Mouse (Mus musculus): ENCODE measurements at regions not wholly inside any gene's neighbourhood (a gene's known extent, or its start where the extent isn't known, plus 50 kb on each side); places are given as distances from the start of the nearest gene placed in this dataset.

- Histone ChIP-seq H3K27me3 (ENCODE audit: control insufficient read depth, insufficient read depth, low read length) (no peaks in the 10 kb centered on the region), H3K4me3 (ENCODE audit: control insufficient read depth, insufficient read depth, low read length) (no peak overlapping the region), H3K36me3 (ENCODE audit: control insufficient read depth, insufficient read depth, low read length) (no peaks in the 10 kb centered on the region), H3K4me1 (replicated peaks; ENCODE audit: control insufficient read depth, insufficient read depth, low read length) (no peaks in the 10 kb centered on the region), H3K27ac (ENCODE audit: control insufficient read depth, insufficient read depth, low read length) (no peak overlapping the region)
- DNase-seq = no peak
- WGBS = 91% methylated on average over 2 of the region's 2 CpGs
- TF ChIP-seq POLR2A (IDR thresholded peaks at IDR 0.05; ENCODE audit: control insufficient read depth, extremely low read depth, insufficient read depth, low read length, poor library complexity) (no peak), CTCF (IDR thresholded peaks at IDR 0.05; ENCODE audit: borderline replicate concordance, control insufficient read depth, extremely low read depth, insufficient read depth, low read length, poor library complexity) (no peak)
Observed at GRCm38 (mm10) chr3:60796207-60796606, 206.4 kb upstream of the P2ry1 start.

DNA sequence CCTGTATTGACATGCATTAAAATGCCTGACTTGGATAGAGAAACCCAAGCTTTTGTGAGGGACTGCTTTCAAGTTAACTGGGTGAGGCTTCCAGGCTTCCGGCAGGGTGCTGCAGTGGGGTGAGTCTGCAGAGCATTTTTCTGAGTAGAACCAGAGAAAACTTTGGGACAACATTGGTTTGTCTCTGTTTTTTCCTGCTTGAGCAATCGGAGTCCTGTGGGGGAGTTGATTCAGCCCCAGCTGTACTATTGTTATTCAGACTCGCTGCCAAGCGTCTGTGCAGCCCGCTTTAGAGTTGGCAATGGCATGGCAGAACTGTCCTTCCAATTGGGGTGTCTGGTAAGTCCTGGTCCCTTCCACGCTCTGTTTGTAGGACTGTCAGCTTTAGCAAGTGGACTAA, 204.8 kb upstream of the P2ry1 start:
- no peak for DNase-seq
- Histone ChIP-seq H3K27ac (ENCODE audit: control insufficient read depth, insufficient read depth, low read length) (no peak overlapping the region), H3K4me3 (ENCODE audit: control insufficient read depth, insufficient read depth, low read length) (no peak overlapping the region), H3K27me3 (ENCODE audit: control insufficient read depth, insufficient read depth, low read length) (no peaks in the 10 kb centered on the region), H3K36me3 (ENCODE audit: control insufficient read depth, insufficient read depth, low read length) (no peaks in the 10 kb centered on the region), H3K4me1 (replicated peaks; ENCODE audit: control insufficient read depth, insufficient read depth, low read length) (no peaks in the 10 kb centered on the region)
- no peak for TF ChIP-seq CTCF (IDR thresholded peaks at IDR 0.05; ENCODE audit: borderline replicate concordance, control insufficient read depth, extremely low read depth, insufficient read depth, low read length, poor library complexity)
- TF ChIP-seq POLR2A (IDR thresholded peaks at IDR 0.05; ENCODE audit: control insufficient read depth, extremely low read depth, insufficient read depth, low read length, poor library complexity) = no peak
- 92% methylated on average over 6 of the region's 6 CpGs for WGBS

DNA sequence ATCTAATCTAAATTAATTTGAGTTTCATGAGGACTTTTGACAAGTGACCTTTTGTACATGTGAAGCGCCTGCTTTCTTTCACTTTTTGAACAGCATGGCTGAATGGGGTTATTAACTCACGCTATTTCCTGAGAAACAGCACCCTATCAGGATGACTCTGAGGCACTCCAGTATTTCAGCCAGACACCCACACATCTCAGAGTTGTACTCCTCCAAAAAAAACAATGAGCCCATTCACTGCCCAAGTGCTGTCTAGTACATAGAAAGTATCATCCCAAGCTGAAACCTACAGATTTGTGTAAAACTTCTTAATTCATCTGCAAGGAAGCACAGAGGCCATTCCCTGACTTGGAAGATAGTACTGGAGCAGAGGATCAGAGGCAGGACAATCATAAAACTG, 204.1 kb upstream of the P2ry1 start:
- Histone ChIP-seq H3K27ac (ENCODE audit: control insufficient read depth, insufficient read depth, low read length) (no peak overlapping the region), H3K27me3 (ENCODE audit: control insufficient read depth, insufficient read depth, low read length) (no peaks in the 10 kb centered on the region), H3K36me3 (ENCODE audit: control insufficient read depth, insufficient read depth, low read length) (no peaks in the 10 kb centered on the region), H3K4me3 (ENCODE audit: control insufficient read depth, insufficient read depth, low read length) (no peak overlapping the region), H3K4me1 (replicated peaks; ENCODE audit: control insufficient read depth, insufficient read depth, low read length) (no peaks in the 10 kb centered on the region)
- 100% methylated on average over 2 of the region's 2 CpGs for WGBS
- no peak for TF ChIP-seq CTCF (IDR thresholded peaks at IDR 0.05; ENCODE audit: borderline replicate concordance, control insufficient read depth, extremely low read depth, insufficient read depth, low read length, poor library complexity)
- TF ChIP-seq POLR2A (IDR thresholded peaks at IDR 0.05; ENCODE audit: control insufficient read depth, extremely low read depth, insufficient read depth, low read length, poor library complexity) = no peak
- DNase-seq = no peak

GRCm38 (mm10) chr3:60798862-60799261, 203.7 kb upstream of the P2ry1 start:
- no peaks in the 10 kb centered on the region for H3K4me1 ChIP-seq (replicated peaks; ENCODE audit: control insufficient read depth, insufficient read depth, low read length)
- DNase-seq = no peak
- H3K4me3 ChIP-seq (ENCODE audit: control insufficient read depth, insufficient read depth, low read length) = no peak overlapping the region
- TF ChIP-seq CTCF (IDR thresholded peaks at IDR 0.05; ENCODE audit: borderline replicate concordance, control insufficient read depth, extremely low read depth, insufficient read depth, low read length, poor library complexity) = no peak
- no peak for TF ChIP-seq POLR2A (IDR thresholded peaks at IDR 0.05; ENCODE audit: control insufficient read depth, extremely low read depth, insufficient read depth, low read length, poor library complexity)
- WGBS = 88% methylated on average over 5 of the region's 5 CpGs
- H3K27me3 ChIP-seq (ENCODE audit: control insufficient read depth, insufficient read depth, low read length) = no peaks in the 10 kb centered on the region
- H3K36me3 ChIP-seq (ENCODE audit: control insufficient read depth, insufficient read depth, low read length) = no peaks in the 10 kb centered on the region
- H3K27ac ChIP-seq (ENCODE audit: control insufficient read depth, insufficient read depth, low read length) = no peak overlapping the region

DNA sequence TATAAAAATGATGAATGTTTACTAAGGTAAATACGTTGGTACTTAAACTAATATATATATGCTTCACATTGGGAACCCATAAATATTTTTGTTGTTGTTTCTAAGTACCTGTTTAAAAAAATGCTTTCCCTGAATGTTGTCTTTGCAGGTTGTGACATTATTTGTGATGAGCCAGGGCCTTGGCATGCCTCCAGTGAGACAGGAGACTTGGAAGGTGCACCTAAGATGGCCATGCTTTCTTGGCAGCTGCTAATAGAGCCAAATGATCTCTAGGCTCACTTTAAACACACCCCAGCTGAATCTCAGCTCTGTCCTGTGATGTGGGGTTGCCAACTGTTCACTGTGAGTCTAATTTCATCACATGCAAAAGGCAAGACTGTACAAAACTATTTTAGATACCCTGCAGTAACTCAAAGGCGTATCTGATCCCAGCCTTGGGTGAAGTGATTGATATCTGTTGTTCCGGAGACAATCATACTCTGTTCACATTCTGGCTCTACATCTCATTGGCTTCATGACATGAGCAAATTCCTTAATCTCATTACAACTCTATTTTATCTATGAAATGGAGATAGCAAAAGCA, 197.8 kb upstream of the P2ry1 start:
- no peak for DNase-seq
- Histone ChIP-seq H3K36me3 (ENCODE audit: control insufficient read depth, insufficient read depth, low read length) (no peaks in the 10 kb centered on the region), H3K4me1 (replicated peaks; ENCODE audit: control insufficient read depth, insufficient read depth, low read length) (no peaks in the 10 kb centered on the region), H3K4me3 (ENCODE audit: control insufficient read depth, insufficient read depth, low read length) (no peak overlapping the region), H3K27me3 (ENCODE audit: control insufficient read depth, insufficient read depth, low read length) (no peaks in the 10 kb centered on the region), H3K27ac (ENCODE audit: control insufficient read depth, insufficient read depth, low read length) (no peak overlapping the region)
- TF ChIP-seq POLR2A (IDR thresholded peaks at IDR 0.05; ENCODE audit: control insufficient read depth, extremely low read depth, insufficient read depth, low read length, poor library complexity) = no peak
- 93% methylated on average over 3 of the region's 3 CpGs for WGBS

- Histone ChIP-seq H3K4me1 (replicated peaks; ENCODE audit: control insufficient read depth, insufficient read depth, low read length) (no peaks in the 10 kb centered on the region), H3K4me3 (ENCODE audit: control insufficient read depth, insufficient read depth, low read length) (no peak overlapping the region), H3K36me3 (ENCODE audit: control insufficient read depth, insufficient read depth, low read length) (no peaks in the 10 kb centered on the region), H3K27me3 (ENCODE audit: control insufficient read depth, insufficient read depth, low read length) (no peaks in the 10 kb centered on the region), H3K27ac (ENCODE audit: control insufficient read depth, insufficient read depth, low read length) (no peak overlapping the region)
- DNase-seq = no peak
- TF ChIP-seq POLR2A (IDR thresholded peaks at IDR 0.05; ENCODE audit: control insufficient read depth, extremely low read depth, insufficient read depth, low read length, poor library complexity) (no peak), CTCF (IDR thresholded peaks at IDR 0.05; ENCODE audit: borderline replicate concordance, control insufficient read depth, extremely low read depth, insufficient read depth, low read length, poor library complexity) (no peak)
- WGBS = 88% methylated on average over 5 of the region's 5 CpGs
Observed at GRCm38 (mm10) chr3:60811924-60812323, 190.7 kb upstream of the P2ry1 start.

DNA sequence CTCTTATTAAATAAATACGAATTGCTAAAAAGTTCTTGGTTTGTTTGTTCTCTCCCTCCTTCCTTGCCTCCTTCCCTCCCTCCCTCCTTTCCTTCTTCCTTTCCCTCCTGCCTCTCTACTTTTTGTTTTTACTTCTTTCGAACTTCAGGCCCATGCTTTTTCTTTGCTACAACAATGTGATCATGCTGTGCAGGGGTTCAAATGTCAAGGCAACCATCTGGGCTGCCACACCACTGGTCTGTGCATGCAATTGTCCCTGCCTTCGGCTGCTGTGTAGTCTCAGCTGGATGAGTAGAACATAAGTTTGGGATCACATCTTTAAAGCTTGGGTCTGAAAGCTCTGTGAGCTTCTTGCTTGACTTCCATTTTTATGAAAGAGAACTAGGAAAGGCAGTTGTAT, 189.1 kb upstream of the P2ry1 start:
- WGBS = 97% methylated on average over 3 of the region's 3 CpGs
- TF ChIP-seq CTCF (IDR thresholded peaks at IDR 0.05; ENCODE audit: borderline replicate concordance, control insufficient read depth, extremely low read depth, insufficient read depth, low read length, poor library complexity) = no peak
- TF ChIP-seq POLR2A (IDR thresholded peaks at IDR 0.05; ENCODE audit: control insufficient read depth, extremely low read depth, insufficient read depth, low read length, poor library complexity) = no peak
- DNase-seq = no peak
- H3K27ac ChIP-seq (ENCODE audit: control insufficient read depth, insufficient read depth, low read length) = no peak overlapping the region
- H3K4me3 ChIP-seq (ENCODE audit: control insufficient read depth, insufficient read depth, low read length) = no peak overlapping the region
- H3K4me1 ChIP-seq (replicated peaks; ENCODE audit: control insufficient read depth, insufficient read depth, low read length) = no peaks in the 10 kb centered on the region
- no peaks in the 10 kb centered on the region for H3K36me3 ChIP-seq (ENCODE audit: control insufficient read depth, insufficient read depth, low read length)
- no peaks in the 10 kb centered on the region for H3K27me3 ChIP-seq (ENCODE audit: control insufficient read depth, insufficient read depth, low read length)

Measured in thymus, adult 2 months (tissue).